Mouse (Mus musculus) heart, embryonic 15.5 days (tissue): ENCODE measurements around the gene Creb3l2. TPM values are rescaled to one million over a fixed set of nuclear protein-coding genes. Genes with fewer than 3 reads are reported as not detected.

Experiments used
- ATAC-seq: fragments of 200-750 bp; cut with Nextera tagmentation; replicated peaks from 2 replicates; pipeline ENCODE4 v1.8.0; 2017; ENCODE audit warnings: low read depth, moderate TSS enrichment; ENCODE audit not compliant: insufficient number of reproducible peaks, insufficient read depth, low FRiP score
- H3K27ac ChIP-seq: fragments of 300-500 bp; sonication (generic); 2 replicates; pipeline ENCODE4 v1.5.1; 2015; ENCODE audit warnings: mild to moderate bottlenecking, inconsistent platforms
- H3K27me3 ChIP-seq: fragments of 300-500 bp; sonication (generic); 2 replicates; pipeline ENCODE4 v1.6.1; 2015; ENCODE audit warnings: inconsistent platforms
- H3K36me3 ChIP-seq: fragments of 300-500 bp; sonication (generic); 2 replicates; pipeline ENCODE4 v1.6.1; 2015; ENCODE audit warnings: mild to moderate bottlenecking, inconsistent platforms
- H3K4me1 ChIP-seq: fragments of 300-500 bp; sonication (generic); replicated peaks from 2 replicates; pipeline ENCODE4 v1.6.1; 2015; ENCODE audit warnings: inconsistent platforms
- H3K4me2 ChIP-seq: fragments of 300-500 bp; sonication (generic); 2 replicates; pipeline ENCODE4 v1.6.1; 2015; ENCODE audit warnings: inconsistent platforms, mild to moderate bottlenecking, moderate library complexity
- H3K4me3 ChIP-seq: fragments of 300-500 bp; sonication (generic); 2 replicates; pipeline ENCODE4 v1.5.1; 2015; ENCODE audit warnings: mild to moderate bottlenecking, inconsistent platforms
- H3K9ac ChIP-seq: fragments of 300-500 bp; sonication (generic); 2 replicates; pipeline ENCODE4 v1.6.1; 2015; ENCODE audit warnings: mild to moderate bottlenecking, inconsistent platforms
- H3K9me3 ChIP-seq: fragments of 300-500 bp; sonication (generic); replicated peaks from 2 replicates; pipeline ENCODE4 v1.6.1; 2016; ENCODE audit warnings: inconsistent platforms
- WGBS: fragments of 180-500 bp; shearing (Covaris S2); methylation state at CpG from one replicate; pipeline ENCODE4 v1.1.7; 2015; ENCODE audit warnings: mixed read lengths; 5-methylcytosine and 5-hydroxymethylcytosine counted together
- polyA plus RNA-seq: library from polyadenylated mRNA; unstranded; fragments of >200 nt; fragmentation: Nextera tagmentation; extraction: Ambion mirVana; gene quantifications from 2 replicates; pipeline ENCODE4 v1.2.1, GENCODE M21; 2015

Creb3l2 gene
- polyA plus RNA-seq, 1 experiment from 2014 or later = 26.7 TPM

DNA sequence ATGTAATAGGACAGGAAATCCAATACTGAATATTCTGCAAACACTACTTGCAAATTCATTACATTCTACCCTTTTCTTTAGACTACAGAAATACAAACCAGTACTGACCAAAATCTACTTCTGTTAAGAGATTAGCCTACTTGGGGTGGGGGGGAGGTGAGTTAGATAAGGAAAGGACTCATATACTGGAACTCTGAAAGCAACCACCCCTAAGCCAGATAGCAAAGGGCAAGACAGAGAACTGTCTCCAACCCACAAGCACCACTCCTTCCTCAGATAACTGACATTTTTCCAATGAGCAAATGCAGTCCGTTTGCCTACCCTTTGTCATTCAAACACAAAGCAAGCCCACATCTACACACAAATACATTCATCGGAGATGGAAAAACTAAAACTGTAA, 32.1 kb downstream of the Creb3l2 start:
- H3K4me3 ChIP-seq = no peak overlapping the region

DNA sequence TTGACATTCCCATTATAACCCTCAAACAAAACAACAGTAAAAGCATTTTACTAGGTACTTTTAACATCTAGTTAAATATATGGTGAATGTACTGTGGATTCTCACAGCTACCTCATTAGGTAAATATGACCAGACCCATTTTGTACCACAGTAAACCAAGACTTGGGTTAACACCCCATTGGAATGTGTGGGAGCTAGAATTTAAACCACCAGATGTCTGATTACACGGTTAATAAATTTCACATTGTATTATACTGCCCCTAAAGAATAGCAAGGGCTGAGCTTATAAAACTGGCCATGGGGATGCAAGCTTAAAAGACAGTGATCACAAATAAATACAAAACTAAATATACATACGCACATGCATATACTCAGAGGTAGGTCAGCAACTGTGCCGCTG, 34.1 kb downstream of the Creb3l2 start:
- peaks cover 71% of the 10 kb centered on the region for H3K4me1 ChIP-seq

More for the DNA sequence above, 32.1 kb downstream of the Creb3l2 start:
- peaks cover 72% of the 10 kb centered on the region for H3K4me1 ChIP-seq
- 0 out of 2 replicates have a peak overlapping the region, but pooled peaks have one; percentile 2 for H3K27ac ChIP-seq
- H3K9me3 ChIP-seq = no peaks in the 10 kb centered on the region
- 52% methylated on average over 2 of the region's 2 CpGs for whole genome bisulfite sequencing
- no peak overlapping the region for H3K4me2 ChIP-seq
- no peak overlapping the region for H3K9ac ChIP-seq
- ATAC-seq = no peak
- no peaks in the 10 kb centered on the region for H3K36me3 ChIP-seq
- H3K27me3 ChIP-seq = no peaks in the 10 kb centered on the region

DNA sequence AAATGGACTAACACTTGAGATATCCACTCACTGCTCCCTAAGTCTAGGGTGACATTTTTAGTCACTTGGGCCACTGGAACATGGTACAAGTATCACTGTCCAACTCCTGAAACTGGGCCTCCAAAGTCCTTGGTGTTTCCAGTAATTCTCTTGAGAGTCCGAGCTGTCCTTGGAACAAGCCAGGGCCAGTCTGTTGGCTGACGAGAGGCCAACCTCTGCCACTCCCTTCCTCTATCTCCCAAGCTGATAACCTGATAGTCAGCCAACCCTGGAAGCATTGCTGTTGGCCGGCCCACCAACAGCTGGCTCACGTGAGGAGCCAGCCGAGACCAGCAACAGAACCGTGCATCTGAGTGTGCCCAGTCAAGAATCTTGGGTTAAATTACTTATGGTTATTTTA, 35.0 kb downstream of the Creb3l2 start:
- no peak for ATAC-seq
- no peaks in the 10 kb centered on the region for H3K9me3 ChIP-seq
- no peak overlapping the region for H3K27ac ChIP-seq
- peaks cover 72% of the 10 kb centered on the region for H3K4me1 ChIP-seq
- 51% methylated on average over 6 of the region's 6 CpGs for WGBS
- H3K9ac ChIP-seq = no peak overlapping the region
- no peaks in the 10 kb centered on the region for H3K27me3 ChIP-seq
- no peak overlapping the region for H3K4me3 ChIP-seq
- H3K4me2 ChIP-seq = no peak overlapping the region
- H3K36me3 ChIP-seq = no peaks in the 10 kb centered on the region

More for the DNA sequence above, 34.1 kb downstream of the Creb3l2 start:
- Histone ChIP-seq H3K9me3 (no peaks in the 10 kb centered on the region), H3K4me2 (no peak overlapping the region), H3K27me3 (no peaks in the 10 kb centered on the region), H3K9ac (no peak overlapping the region), H3K36me3 (no peaks in the 10 kb centered on the region), H3K4me3 (no peak overlapping the region), H3K27ac (no peak overlapping the region)
- no peak for ATAC-seq
- 88% methylated on average over 3 of the region's 3 CpGs for whole genome bisulfite sequencing

DNA sequence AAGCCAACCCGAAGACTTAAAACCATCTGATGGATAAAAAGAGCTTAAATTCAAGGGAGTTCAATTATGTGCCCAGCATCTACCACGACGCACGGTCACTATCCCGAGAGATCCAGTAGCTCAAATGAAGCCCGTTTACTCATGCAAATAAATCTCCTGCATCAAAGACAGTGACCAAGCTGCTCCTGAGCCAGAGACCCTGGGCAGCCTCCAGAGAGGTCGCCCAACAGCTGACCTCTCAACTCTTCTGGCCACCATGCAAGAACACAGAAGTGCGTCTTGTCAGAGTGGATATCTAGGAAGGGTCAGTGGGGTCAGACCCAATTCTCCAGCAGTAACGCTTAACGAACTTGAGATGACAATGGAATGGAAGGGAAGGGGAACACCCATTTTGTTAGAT, 35.9 kb downstream of the Creb3l2 start:
- no peak for ATAC-seq
- 81% methylated on average over 10 of the region's 10 CpGs for WGBS
- Histone ChIP-seq H3K36me3 (no peaks in the 10 kb centered on the region), H3K4me3 (no peak overlapping the region), H3K27me3 (no peaks in the 10 kb centered on the region), H3K9ac (no peak overlapping the region), H3K4me2 (no peak overlapping the region), H3K27ac (no peak overlapping the region), H3K9me3 (no peaks in the 10 kb centered on the region), H3K4me1 (peaks cover 72% of the 10 kb centered on the region)

DNA sequence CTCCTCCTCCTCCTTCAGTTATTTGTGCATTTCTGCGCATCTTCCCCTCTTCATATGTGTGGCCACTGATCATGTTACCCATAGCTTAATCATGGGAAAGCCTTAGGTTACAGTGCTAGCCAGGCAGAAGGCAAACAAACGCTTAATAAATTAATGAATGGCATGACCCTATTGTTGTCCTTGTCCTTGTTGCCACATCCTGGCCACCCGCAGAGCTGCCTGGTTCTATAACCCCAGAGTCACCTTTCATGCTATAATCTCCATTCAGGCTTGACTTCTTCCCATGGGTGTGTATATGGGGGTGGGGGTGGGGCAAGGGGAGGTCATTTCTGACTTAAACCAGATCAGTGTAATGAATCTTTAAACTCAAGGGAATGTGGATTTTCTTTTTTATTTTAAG, 37.6 kb downstream of the Creb3l2 start:
- Histone ChIP-seq H3K4me2 (no peak overlapping the region), H3K4me1 (peaks cover 72% of the 10 kb centered on the region), H3K27me3 (no peaks in the 10 kb centered on the region), H3K9ac (no peak overlapping the region), H3K4me3 (no peak overlapping the region), H3K9me3 (no peaks in the 10 kb centered on the region), H3K36me3 (no peaks in the 10 kb centered on the region), H3K27ac (peak overlapping the region; percentile 10)
- ATAC-seq = no peak
- 58% methylated on average over 3 of the region's 3 CpGs for WGBS

GRCm38 (mm10) chr6:37401928-37402327, 40.0 kb downstream of the Creb3l2 start:
- peak overlapping the region; percentile 12; the same call in 1 of the 2 replicates for H3K4me2 ChIP-seq
- H3K27ac ChIP-seq = peak overlapping the region; percentile 78
- 32% methylated on average over 7 of the region's 7 CpGs for WGBS
- H3K36me3 ChIP-seq = no peaks in the 10 kb centered on the region
- H3K27me3 ChIP-seq = no peaks in the 10 kb centered on the region
- ATAC-seq = no peak
- no peaks in the 10 kb centered on the region for H3K9me3 ChIP-seq
- H3K4me3 ChIP-seq = no peak overlapping the region
- H3K9ac ChIP-seq = peak overlapping the region; percentile 3; the same call in 1 of the 2 replicates
- H3K4me1 ChIP-seq = peaks cover 88% of the 10 kb centered on the region

DNA sequence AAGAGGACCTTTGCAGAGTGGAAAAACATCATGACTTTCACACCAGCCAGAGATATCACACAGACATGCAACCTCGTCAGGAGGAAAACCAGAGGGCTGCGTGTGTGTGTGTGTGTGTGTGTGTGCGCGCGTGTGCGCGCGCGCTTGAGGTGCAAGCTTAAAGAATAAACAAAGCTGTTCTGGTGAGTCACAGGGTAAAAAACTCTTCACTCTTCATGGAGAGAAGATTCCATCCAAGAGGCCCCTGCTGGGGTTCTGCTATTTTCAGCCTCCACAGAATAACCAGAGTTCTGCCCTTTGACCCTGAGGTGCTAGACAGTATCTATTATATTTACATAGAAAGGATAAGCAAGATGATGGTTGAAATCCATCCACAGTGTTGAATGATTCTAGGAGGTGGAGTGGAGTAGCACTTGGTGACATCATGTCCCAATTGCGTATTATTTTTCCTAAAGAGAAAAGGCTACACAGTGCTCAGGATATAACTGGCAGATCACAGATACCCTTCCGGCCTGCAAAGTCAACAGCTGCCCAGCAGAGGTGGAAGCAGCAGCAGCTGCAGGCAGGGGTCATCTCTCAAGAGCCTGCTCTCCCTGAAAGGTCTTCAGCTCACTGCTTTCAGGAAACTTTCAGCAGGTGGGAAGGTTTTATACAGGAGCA, 41.0 kb downstream of the Creb3l2 start:
- H3K4me2 ChIP-seq = peak overlapping the region; percentile 11

DNA sequence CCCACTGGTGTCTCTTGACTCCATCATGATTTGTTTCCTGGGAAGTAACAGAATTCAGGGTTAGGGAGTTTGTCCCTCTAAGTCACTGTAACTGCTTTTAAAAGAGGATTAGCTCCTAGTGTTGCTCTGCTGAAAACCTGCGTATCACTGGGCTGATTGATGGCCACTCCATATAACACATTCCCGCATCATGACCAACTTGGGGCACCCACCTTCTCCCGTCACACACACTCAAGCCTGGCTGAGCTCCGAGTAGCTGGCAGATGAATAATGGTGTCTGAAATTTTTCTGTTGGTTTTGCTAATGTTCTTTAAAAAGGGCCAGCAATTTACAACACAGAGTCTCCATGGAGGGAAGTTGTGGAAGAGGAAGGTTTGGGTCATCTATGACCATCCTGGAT, 41.8 kb downstream of the Creb3l2 start:
- H3K36me3 ChIP-seq = no peaks in the 10 kb centered on the region
- H3K4me3 ChIP-seq = no peak overlapping the region
- H3K4me1 ChIP-seq = peaks cover 90% of the 10 kb centered on the region
- no peak for ATAC-seq
- H3K4me2 ChIP-seq = peak overlapping the region; percentile 11; the same call in 1 of the 2 replicates
- no peak overlapping the region for H3K9ac ChIP-seq
- H3K27me3 ChIP-seq = no peaks in the 10 kb centered on the region
- H3K9me3 ChIP-seq = no peaks in the 10 kb centered on the region
- 50% methylated on average over 4 of the region's 4 CpGs for WGBS
- peak overlapping the region; percentile 78 for H3K27ac ChIP-seq

More for the DNA sequence above, 41.0 kb downstream of the Creb3l2 start:
- Histone ChIP-seq H3K36me3 (no peaks in the 10 kb centered on the region), H3K27ac (peak overlapping the region; percentile 78), H3K4me1 (peaks cover 88% of the 10 kb centered on the region), H3K9me3 (no peaks in the 10 kb centered on the region), H3K9ac (peak overlapping the region; percentile 3; the same call in 1 of the 2 replicates), H3K4me3 (no peak overlapping the region), H3K27me3 (no peaks in the 10 kb centered on the region)
- peak; percentile 53 for ATAC-seq
- 28% methylated on average over 11 of the region's 11 CpGs for WGBS

GRCm38 (mm10) chr6:37398943-37399342, 43.0 kb downstream of the Creb3l2 start:
- H3K9me3 ChIP-seq = no peaks in the 10 kb centered on the region
- H3K4me2 ChIP-seq = no peak overlapping the region
- H3K4me1 ChIP-seq = peaks cover 89% of the 10 kb centered on the region
- no peak overlapping the region for H3K4me3 ChIP-seq
- H3K9ac ChIP-seq = no peak overlapping the region
- H3K36me3 ChIP-seq = no peaks in the 10 kb centered on the region
- ATAC-seq = peak; percentile 48
- H3K27ac ChIP-seq = peak overlapping the region; percentile 5
- 8% methylated on average over 10 of the region's 10 CpGs for WGBS
- H3K27me3 ChIP-seq = no peaks in the 10 kb centered on the region

DNA sequence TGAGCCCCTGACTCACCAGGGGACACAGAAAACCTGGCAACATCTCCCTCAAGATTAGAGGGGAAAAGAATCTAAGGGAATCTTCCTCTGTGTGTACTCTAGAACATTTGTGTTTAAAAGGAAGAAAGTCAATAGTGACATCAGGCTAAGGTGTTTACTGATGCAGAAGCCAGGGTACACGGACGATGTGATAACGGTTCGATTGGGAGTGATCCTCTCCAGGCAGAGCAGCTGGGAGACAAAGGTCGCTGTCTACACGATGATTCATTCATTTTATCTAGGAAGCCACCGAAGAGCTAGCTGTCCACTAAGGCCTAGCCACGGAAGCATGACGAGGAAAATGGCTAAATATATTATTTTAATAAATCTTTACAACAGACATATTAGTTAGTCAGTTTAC, 44.0 kb downstream of the Creb3l2 start:
- Histone ChIP-seq H3K9me3 (no peaks in the 10 kb centered on the region), H3K4me2 (no peak overlapping the region), H3K4me1 (peaks cover 88% of the 10 kb centered on the region), H3K36me3 (no peaks in the 10 kb centered on the region), H3K27ac (no peak overlapping the region), H3K4me3 (no peak overlapping the region), H3K27me3 (no peaks in the 10 kb centered on the region), H3K9ac (no peak overlapping the region)
- WGBS = 34% methylated on average over 9 of the region's 9 CpGs
- no peak for ATAC-seq

- Histone ChIP-seq H3K36me3 (no peaks in the 10 kb centered on the region), H3K4me1 (peaks cover 87% of the 10 kb centered on the region), H3K27me3 (no peaks in the 10 kb centered on the region), H3K4me2 (no peak overlapping the region), H3K4me3 (no peak overlapping the region), H3K9me3 (no peaks in the 10 kb centered on the region), H3K9ac (no peak overlapping the region), H3K27ac (no peak overlapping the region)
- ATAC-seq = no peak
- WGBS = 54% methylated on average over 4 of the region's 4 CpGs
Measured at GRCm38 (mm10) chr6:37397254-37397653, 44.7 kb downstream of the Creb3l2 start.

- no peaks in the 10 kb centered on the region for H3K9me3 ChIP-seq
- H3K4me2 ChIP-seq = no peak overlapping the region
- ATAC-seq = no peak
- no peak overlapping the region for H3K9ac ChIP-seq
- 72% methylated on average over 4 of the region's 4 CpGs for WGBS
- H3K4me3 ChIP-seq = no peak overlapping the region
- peaks cover 87% of the 10 kb centered on the region for H3K4me1 ChIP-seq
- H3K36me3 ChIP-seq = no peaks in the 10 kb centered on the region
- H3K27me3 ChIP-seq = no peaks in the 10 kb centered on the region
- no peak overlapping the region for H3K27ac ChIP-seq
Measured at GRCm38 (mm10) chr6:37396127-37396526, 45.8 kb downstream of the Creb3l2 start.
